Mouse (Mus musculus) regulatory T cell (primary cell): Measurements from ENCODE around the gene Rsph4a.
"Not testable (repeated sequence)": the region's sequence is repeated elsewhere in the genome, so short reads cannot be mapped to it uniquely, and the experiment has no call there.

Experiments used
- in situ Hi-C: fragments of 300-600 bp; cut with MboI, MseI; formaldehyde crosslinking; loops from one replicate; pipeline ENCODE4 v1.15.1; 2025; ENCODE audit warnings: high pct_unique_total_duplicates

The Rsph4a gene

DNA sequence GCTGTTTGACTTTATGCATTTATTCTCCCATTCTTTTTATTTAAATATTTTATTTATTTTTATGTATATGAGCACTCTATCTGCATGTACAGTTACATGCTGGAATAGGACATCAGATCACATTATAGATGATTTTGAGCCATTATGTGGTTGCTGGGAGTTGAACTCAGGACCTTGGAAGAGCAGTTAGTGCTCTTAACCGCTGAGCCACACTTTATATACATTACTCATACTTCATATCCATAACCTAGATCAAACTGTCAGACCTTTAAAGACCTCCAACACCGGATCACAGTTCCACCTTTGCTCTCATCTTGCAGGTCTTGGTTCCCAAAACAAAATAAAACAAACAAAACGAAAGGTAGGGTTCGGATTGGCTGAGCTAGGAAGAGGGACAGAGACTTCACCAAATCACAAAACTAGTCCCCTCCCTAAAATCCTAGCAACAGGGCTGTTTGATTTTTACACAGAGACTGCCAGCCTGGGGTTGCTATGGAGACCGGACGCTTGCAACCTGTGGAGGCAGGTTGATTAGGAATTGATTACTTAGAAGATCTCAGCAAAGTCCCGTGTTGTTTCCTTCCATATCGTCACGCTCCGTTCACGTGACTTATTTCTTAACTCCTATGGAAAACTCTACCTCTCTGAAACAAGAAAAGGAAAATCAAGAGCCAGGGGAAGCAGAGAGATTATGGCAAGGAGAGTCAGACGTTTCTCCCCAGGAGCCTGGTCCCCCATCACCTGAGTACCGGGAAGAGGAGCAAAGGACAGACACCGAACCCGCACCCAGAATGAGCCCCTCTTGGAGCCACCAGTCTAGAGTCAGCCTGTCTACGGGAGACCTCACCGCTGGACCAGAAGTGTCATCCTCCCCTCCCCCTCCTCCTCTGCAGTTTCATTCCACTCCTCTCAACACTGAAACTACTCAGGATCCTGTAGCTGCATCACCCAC is at the start of gene Rsph4a:
TSS of gene Rsph4a (plus strand) at position 582 of the 952 bp plus-strand sequence.
- in situ Hi-C loops = no loop called here

- in situ Hi-C loops = no loop called here
Observed at GRCm38 (mm10) chr10:33857421-33857820, 47.5 kb upstream of the Rsph4a start, which contains the start of gene Sult3a1. Gene Sult3a1, plus strand, starts transcription at chr10:33857721.

DNA sequence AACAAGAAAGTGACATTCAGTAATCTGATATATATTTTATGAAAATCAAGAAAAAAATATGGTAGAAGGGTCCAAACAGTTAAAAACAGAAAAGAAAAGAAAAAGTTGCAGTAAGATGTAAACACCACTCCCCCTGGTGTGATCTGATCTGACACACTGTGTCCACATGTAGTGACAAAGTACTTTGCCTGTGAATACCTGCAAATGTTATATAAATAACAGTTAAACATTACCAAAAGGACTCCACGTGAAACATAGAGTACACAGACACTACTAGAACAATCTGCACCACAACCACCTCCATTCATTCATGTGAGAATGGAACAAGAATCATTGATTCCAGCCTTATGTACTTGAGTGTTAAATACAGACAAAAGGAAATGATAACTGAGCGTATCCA is 38.9 kb upstream of the Rsph4a start:
- in situ Hi-C loops = no loop called here

GRCm38 (mm10) chr10:33870441-33870840 is 34.5 kb upstream of the Rsph4a start:
- in situ Hi-C loops = no loop called here

GRCm38 (mm10) chr10:33872672-33873398 is 32.1 kb upstream of the Rsph4a start:
- in situ Hi-C loops = no loop called here

GRCm38 (mm10) chr10:33882411-33882810 is 22.5 kb upstream of the Rsph4a start:
- in situ Hi-C loops = not testable (repeated sequence)

- in situ Hi-C loops = not testable (repeated sequence)
Observed at GRCm38 (mm10) chr10:33901520-33901919, 3.4 kb upstream of the Rsph4a start.

GRCm38 (mm10) chr10:33905489-33905888 is 578 bp downstream of the Rsph4a start:
- in situ Hi-C loops = no loop called here

DNA sequence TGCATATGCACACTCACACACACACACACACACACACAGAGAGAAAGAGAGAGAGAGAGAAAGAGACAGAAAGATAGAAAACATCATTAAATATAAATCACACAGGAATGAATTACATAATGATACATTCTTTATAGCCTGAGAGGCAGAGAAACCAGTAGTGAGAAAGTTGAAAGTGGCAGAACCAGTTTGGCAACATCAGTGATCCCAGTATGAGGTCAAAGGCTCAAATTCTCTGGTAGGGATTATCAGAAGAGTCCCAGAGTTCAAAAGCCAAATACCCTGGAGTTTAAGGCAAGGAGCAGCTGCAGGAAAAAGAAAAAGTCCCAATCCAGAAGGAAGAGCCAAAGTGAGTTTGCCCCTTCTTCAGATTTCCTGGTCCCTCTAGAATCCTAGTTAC is 35.8 kb downstream of the Rsph4a start:
- in situ Hi-C loops = no loop called here

GRCm38 (mm10) chr10:33945390-33945789 is 40.5 kb downstream of the Rsph4a start:
- in situ Hi-C loops = no loop called here

DNA sequence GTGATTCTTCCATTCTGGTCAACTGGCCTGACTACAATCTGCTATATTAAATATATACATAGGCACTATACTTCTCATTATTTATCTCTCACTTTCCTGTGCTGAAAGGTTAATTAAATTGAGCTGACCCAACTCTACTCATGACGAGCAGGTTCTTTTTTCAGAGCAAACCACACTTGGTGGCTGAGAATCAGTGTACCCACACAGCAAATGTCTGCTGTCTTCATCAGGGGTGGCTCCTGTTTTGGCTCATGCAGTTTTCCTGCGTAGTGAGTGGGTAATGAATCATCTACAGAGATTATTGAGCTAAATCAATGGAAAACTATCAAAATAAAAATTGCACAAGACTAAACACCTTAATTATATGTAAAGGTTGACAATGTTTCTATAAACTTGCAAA is 41.4 kb downstream of the Rsph4a start:
- in situ Hi-C loops = no loop called here

- in situ Hi-C loops = no loop called here
Observed at GRCm38 (mm10) chr10:33950803-33951583, 46.1 kb downstream of the Rsph4a start, which contains the start of gene Zup1. Gene Zup1, minus strand, starts transcription at chr10:33951269.

DNA sequence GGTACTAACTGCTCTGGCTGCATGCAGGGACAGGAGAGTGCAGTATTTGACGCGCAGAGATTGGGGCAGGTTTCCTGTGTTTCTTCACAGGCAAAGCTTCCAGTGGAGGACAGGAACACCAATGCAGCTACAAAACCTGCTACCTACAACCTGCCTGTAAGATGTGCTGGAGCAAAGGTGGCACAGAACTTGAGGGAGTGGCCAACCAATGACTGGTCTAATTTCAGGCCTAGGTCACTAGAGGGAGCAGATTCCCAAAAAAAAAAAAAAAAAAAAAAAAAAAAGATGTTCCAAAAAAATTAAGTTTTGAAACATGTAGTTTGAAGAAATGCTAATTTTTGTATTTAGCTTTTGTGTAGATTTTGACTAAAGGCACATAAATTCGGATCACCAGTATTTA is 47.6 kb downstream of the Rsph4a start:
- in situ Hi-C loops = no loop called here
